ENCODE assay signal across 7 mouse cellular contexts in the genomic region with DNA sequence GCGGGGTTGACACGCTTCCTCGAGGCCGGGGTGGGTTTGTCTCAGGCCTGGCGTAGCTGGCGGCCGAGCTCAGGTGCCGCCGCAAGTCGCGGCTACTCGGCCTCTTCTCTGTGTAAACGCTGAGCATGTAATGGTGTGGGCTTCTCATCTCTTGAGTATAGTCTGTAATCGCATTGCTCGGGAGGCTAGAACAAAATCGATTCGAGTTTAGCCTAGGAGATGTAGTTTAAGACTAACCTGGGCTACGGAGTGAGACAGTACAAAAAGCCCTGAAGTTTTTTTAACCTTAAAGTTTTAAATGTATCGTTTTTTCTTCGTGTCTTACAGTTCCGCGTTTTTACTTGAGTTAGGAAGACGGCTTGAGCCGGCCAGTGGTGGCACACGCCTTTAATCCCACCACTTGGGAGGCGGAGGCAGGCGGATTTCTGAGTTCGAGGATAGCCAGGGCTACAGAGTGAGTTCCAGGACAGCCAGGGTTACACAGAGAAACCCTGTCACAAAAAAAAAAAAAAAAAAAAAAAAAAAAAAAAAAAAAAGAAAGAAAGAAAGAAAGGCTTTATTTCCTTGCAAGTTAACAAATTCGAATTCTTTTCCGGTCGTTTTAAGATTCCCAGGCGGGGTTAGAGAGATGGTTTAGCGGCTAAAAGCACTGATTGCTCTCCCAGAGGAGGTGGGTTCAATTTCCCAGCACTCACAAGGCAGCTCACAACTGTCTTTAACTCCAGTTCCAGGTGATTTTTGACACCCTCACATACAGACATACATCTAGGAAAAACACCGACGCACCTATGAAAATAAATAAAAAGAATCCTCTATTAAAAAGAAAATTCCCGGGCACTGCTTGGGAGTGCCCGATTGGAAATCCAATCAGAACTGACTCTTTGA. TPM values are rescaled to one million over a fixed set of nuclear protein-coding genes. Genes with fewer than 3 reads are reported as not detected.
DNase-seq lines count a peak whose midpoint lies in the region; ATAC-seq lines count a peak whose summit lies in the region.

No protein-coding gene starts in this region.

- peak overlapping the region; percentile 99 for H3K4me2 ChIP-seq in hindbrain, embryonic 14.5 days (replicated peaks)

- H3K4me1 ChIP-seq in hindbrain, embryonic 14.5 days (replicated peaks; ENCODE audit: control insufficient read depth, insufficient read depth, low read length) = 0 out of 2 replicates have a peak, but pooled peaks cover 7% of the 10 kb centered on the region
- peaks cover 39% of the 10 kb centered on the region for H3K4me1 ChIP-seq in midbrain, embryonic 10.5 days

- WGBS in hindbrain, embryonic 14.5 days = 9% methylated on average over 37 of the region's 37 CpGs
- 11% methylated on average over 37 of the region's 37 CpGs for WGBS in midbrain, embryonic 10.5 days

- H3K9me3 ChIP-seq in hindbrain, embryonic 14.5 days (ENCODE audit: control insufficient read depth, low read length) = no peaks in the 10 kb centered on the region
- H3K9me3 ChIP-seq in midbrain, embryonic 10.5 days (replicated peaks) = no peaks in the 10 kb centered on the region

- H3K9ac ChIP-seq in hindbrain, embryonic 14.5 days = peak overlapping the region; percentile 63

- peak overlapping the region; percentile 51; the same call in 1 of the 2 replicates for H3K27ac ChIP-seq in hindbrain, embryonic 14.5 days
- H3K27ac ChIP-seq in midbrain, embryonic 10.5 days (replicated peaks) = peak overlapping the region; percentile 89

- peaks cover 24% of the 10 kb centered on the region for H3K36me3 ChIP-seq in hindbrain, embryonic 14.5 days (replicated peaks; ENCODE audit: control insufficient read depth, insufficient read depth)
- H3K36me3 ChIP-seq in midbrain, embryonic 10.5 days = peaks cover 61% of the 10 kb centered on the region

- peak; percentile 35 to 71 for DNase-seq in spleen, postnatal 4 days (ENCODE audit: low spot score in 2 of 2)
- no peak for DNase-seq in spleen, adult 12 weeks (ENCODE audit: low spot score)
- peak; percentile 65 for DNase-seq in embryo, embryonic 11 days
- DNase-seq in hindbrain, embryonic 14.5 days (ENCODE audit: low spot score) = peak; percentile 47
- DNase-seq in midbrain, embryonic 10.5 days (ENCODE audit: low spot score) = no peak
- no peak for DNase-seq in right cerebral cortex, postnatal 4 days
- DNase-seq in gastrocnemius, adult 8-10 months (ENCODE audit: low spot score in 2 of 2) = no peak

- ATAC-seq in hindbrain, embryonic 14.5 days (ENCODE audit: low FRiP score) = no peak; the same call in 1 of the 2 replicates

- no peaks in the 10 kb centered on the region for H3K27me3 ChIP-seq in hindbrain, embryonic 14.5 days (ENCODE audit: control insufficient read depth, insufficient read depth, low read length)
- no peaks in the 10 kb centered on the region for H3K27me3 ChIP-seq in midbrain, embryonic 10.5 days (ENCODE audit: low read depth, poor library complexity, severe bottlenecking)

- H3K4me3 ChIP-seq in hindbrain, embryonic 14.5 days (replicated peaks; ENCODE audit: low read length) = peak overlapping the region; percentile 77
- peak overlapping the region; percentile 79 for H3K4me3 ChIP-seq in midbrain, embryonic 10.5 days

RNA-seq across cellular contexts. Expression of a gene that starts 0.8 kb away (rescaled TPM):
- polyA plus RNA-seq in hindbrain, embryonic 14.5 days (2014; fragmentation: Nextera tagmentation; extraction: Ambion mirVana) = 33.0 and 39.3 TPM in 2 replicates
- 253 and 279 TPM in 2 replicates for polyA plus RNA-seq in midbrain, embryonic 10.5 days (2016; fragmentation: Nextera tagmentation; extraction: Ambion mirVana)
- under 1 TPM in 1 of 4 experiments, not detected in 3; 0.17 TPM for total RNA-seq in gastrocnemius, adult 8-10 months (2022)

RNA-seq across cellular contexts. Expression of a gene that starts 25.6 kb away (rescaled TPM):
- 22.0 and 26.5 TPM in 2 replicates for polyA plus RNA-seq in hindbrain, embryonic 14.5 days (2014; fragmentation: Nextera tagmentation; extraction: Ambion mirVana)
- polyA plus RNA-seq in midbrain, embryonic 10.5 days (2016; fragmentation: Nextera tagmentation; extraction: Ambion mirVana) = 16.6 and 19.9 TPM in 2 replicates
- total RNA-seq in gastrocnemius, adult 8-10 months (2022) = 1 to 10 TPM; 2.7 to 3.6 (median 3.3) TPM

RNA-seq across cellular contexts. Expression of a gene that starts 29.2 kb away (rescaled TPM):
- polyA plus RNA-seq in hindbrain, embryonic 14.5 days (2014; fragmentation: Nextera tagmentation; extraction: Ambion mirVana) = 9.4 and 11.6 TPM in 2 replicates
- polyA plus RNA-seq in midbrain, embryonic 10.5 days (2016; fragmentation: Nextera tagmentation; extraction: Ambion mirVana) = 12.6 and 13.4 TPM in 2 replicates
- total RNA-seq in gastrocnemius, adult 8-10 months (2022) = 1 to 10 TPM; 5.6 to 7.7 (median 6.5) TPM

RNA-seq across cellular contexts. Expression of a gene that starts 34.0 kb away (rescaled TPM):
- polyA plus RNA-seq in hindbrain, embryonic 14.5 days (2014; fragmentation: Nextera tagmentation; extraction: Ambion mirVana) = 67.8 and 70.4 TPM in 2 replicates
- 44.8 and 48.9 TPM in 2 replicates for polyA plus RNA-seq in midbrain, embryonic 10.5 days (2016; fragmentation: Nextera tagmentation; extraction: Ambion mirVana)
- total RNA-seq in gastrocnemius, adult 8-10 months (2022) = 10 to 100 TPM; 22.8 to 25.3 (median 24.9) TPM

RNA-seq across cellular contexts. Expression of a gene that starts 45.8 kb away (rescaled TPM):
- polyA plus RNA-seq in hindbrain, embryonic 14.5 days (2014; fragmentation: Nextera tagmentation; extraction: Ambion mirVana) = 43.3 and 43.9 TPM in 2 replicates
- 42.3 and 46.7 TPM in 2 replicates for polyA plus RNA-seq in midbrain, embryonic 10.5 days (2016; fragmentation: Nextera tagmentation; extraction: Ambion mirVana)
- 10 to 100 TPM; 10.4 to 14.9 (median 12.0) TPM for total RNA-seq in gastrocnemius, adult 8-10 months (2022)

Comparison
In these comparisons a context has a peak if more than half of its experiments do, and no peak if none do; other contexts are left out.
1. DNase-seq: peak in spleen, postnatal 4 days (2 of 2), embryo, embryonic 11 days (single experiment) and hindbrain, embryonic 14.5 days (single experiment); none in spleen, adult 12 weeks (single experiment), midbrain, embryonic 10.5 days (single experiment), right cerebral cortex, postnatal 4 days (single experiment) and gastrocnemius, adult 8-10 months (0 of 2).